ENCODE assay signal across 18 mouse cellular contexts in genomic region chr4:125201638-125202325, GRCm38 (mm10).
DNase-seq lines count a peak whose midpoint lies in the region; ATAC-seq and TF ChIP-seq lines count a peak whose summit lies in the region.
"Had no signal": no experiment of that assay in that cellular context is flagged by ENCODE, and none has a peak within 500 bp of the region (broad histone marks: within the 10 kb centered on the region; RNA-seq: fewer than 3 reads in every experiment).

No protein-coding gene starts in this region.

- no peak overlapping the region for H3K4me2 ChIP-seq in lung, embryonic 14.5 days
- H3K4me2 ChIP-seq: embryonic facial prominence, embryonic 15.5 days; forebrain, embryonic 15.5 days; heart, embryonic 11.5 days; neural tube, embryonic 12.5 days had no signal

- H3K27me3 ChIP-seq in lung, embryonic 14.5 days (ENCODE audit: insufficient read depth, low read length): no peaks in the 10 kb centered on the region
- H3K27me3 ChIP-seq: forebrain, embryonic 15.5 days; neural tube, embryonic 12.5 days had no signal

- no peak for ATAC-seq in lung, embryonic 14.5 days (ENCODE audit: insufficient read depth)
- ATAC-seq in megakaryocyte, adult 5-6 weeks (ENCODE audit: poor library complexity, severe bottlenecking): peak; percentile 35; the same call in 1 of the 2 replicates
- ATAC-seq: forebrain, embryonic 15.5 days; inflammation-experienced regulatory T-cells, adult 6 months; midbrain, embryonic 16.5 days had no signal

- H3K36me3 ChIP-seq in lung, embryonic 14.5 days (ENCODE audit: insufficient read depth): no peaks in the 10 kb centered on the region
- H3K36me3 ChIP-seq: embryonic facial prominence, embryonic 15.5 days; forebrain, embryonic 15.5 days; neural tube, embryonic 12.5 days had no signal

- intact Hi-C loops in gastrocnemius, postnatal 36 days (cut with DNase I): no loop called here

- no peak for TF ChIP-seq POLR2A in brain, embryonic 14.5 days (IDR thresholded peaks at IDR 0.05; ENCODE audit: borderline replicate concordance, extremely low read depth, insufficient read depth, insufficient read length, poor library complexity, severe bottlenecking)

- peak; percentile 19 for DNase-seq in adrenal gland, postnatal 10 days
- DNase-seq in adrenal gland, postnatal 4 days (ENCODE audit: low spot score in 2 of 2): no peak
- peak; percentile 28 for DNase-seq in lung, embryonic 14.5 days
- no peak for DNase-seq in lung, postnatal 14 days
- peak; percentile 72 for DNase-seq in brain, embryonic 14.5 days (ENCODE audit: low read depth)
- DNase-seq in layer of hippocampus, adult 18-20 months (ENCODE audit: low spot score in 2 of 2): no peak
- DNase-seq in gastrocnemius, postnatal 36 days: no peak
- DNase-seq: adrenal gland, postnatal 14 days; gastrocnemius, adult 2 months; heart, postnatal 4 days; liver had no signal

- no peaks in the 10 kb centered on the region for H3K4me1 ChIP-seq in lung, embryonic 14.5 days (ENCODE audit: insufficient read depth)
- H3K4me1 ChIP-seq: embryonic facial prominence, embryonic 15.5 days; neural tube, embryonic 12.5 days had no signal

- H3K4me3 ChIP-seq in lung, embryonic 14.5 days (ENCODE audit: low read depth, low read length): no peak overlapping the region
- H3K4me3 ChIP-seq: embryonic facial prominence, embryonic 15.5 days; forebrain, embryonic 15.5 days; gastrocnemius, adult 2 months; neural tube, embryonic 12.5 days had no signal

- no peak overlapping the region for H3K9ac ChIP-seq in lung, embryonic 14.5 days
- H3K9ac ChIP-seq: embryonic facial prominence, embryonic 15.5 days; forebrain, embryonic 15.5 days; neural tube, embryonic 12.5 days had no signal

- no peak overlapping the region for H3K27ac ChIP-seq in lung, embryonic 14.5 days (ENCODE audit: low read depth)
- H3K27ac ChIP-seq: embryonic facial prominence, embryonic 15.5 days; forebrain, embryonic 15.5 days; gastrocnemius, adult 2 months; neural tube, embryonic 12.5 days had no signal

- WGBS in lung, embryonic 14.5 days: 71% methylated on average over 12 of the region's 12 CpGs

- H3K9me3 ChIP-seq in lung, embryonic 14.5 days (ENCODE audit: low read depth, low read length): no peaks in the 10 kb centered on the region
- H3K9me3 ChIP-seq: embryonic facial prominence, embryonic 15.5 days; forebrain, embryonic 15.5 days; neural tube, embryonic 12.5 days had no signal

- no peak for TF ChIP-seq CTCF in lung, embryonic 14.5 days (IDR thresholded peaks at IDR 0.05; ENCODE audit: low read depth)
- no peak for TF ChIP-seq CTCF in brain, embryonic 14.5 days (IDR thresholded peaks at IDR 0.05; ENCODE audit: borderline replicate concordance, extremely low read depth, insufficient read depth, insufficient read length)

Comparison
In these comparisons a context has a peak if more than half of its experiments do, and no peak if none do; other contexts are left out.
1. DNase-seq: peak in adrenal gland, postnatal 10 days (single experiment), lung, embryonic 14.5 days (single experiment) and brain, embryonic 14.5 days (single experiment); none in adrenal gland, postnatal 4 days (0 of 2), lung, postnatal 14 days (single experiment), layer of hippocampus, adult 18-20 months (0 of 2) and gastrocnemius, postnatal 36 days (0 of 2).